Mouse (Mus musculus): Measurements from ENCODE around the gene Gpr61.

DNA sequence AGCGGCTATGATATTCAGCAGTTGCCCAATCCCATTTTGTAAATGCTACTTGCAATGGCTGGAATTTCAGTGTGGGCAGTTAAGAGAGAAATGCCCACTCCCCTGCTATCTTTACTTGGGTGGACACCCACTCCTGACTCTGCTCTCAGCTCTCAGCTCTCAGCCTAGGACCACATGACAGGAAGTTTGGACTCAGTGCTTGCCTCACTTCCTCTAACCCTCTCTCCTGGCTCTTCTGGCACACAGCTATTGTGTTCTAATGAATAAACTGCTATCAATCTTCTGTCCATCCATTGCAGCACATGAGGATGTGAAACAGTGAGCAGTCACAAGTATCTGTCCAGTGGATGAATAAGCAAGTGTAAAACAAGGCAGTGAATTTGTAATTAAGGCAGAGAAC is 22.2 kb downstream of the Gpr61 start:
- no peak for TF ChIP-seq CTCF (IDR thresholded peaks at IDR 0.05; ENCODE audit: extremely low read depth, insufficient read length, insufficient replicate concordance, low read depth, low read length)
- TF ChIP-seq POLR2A (IDR thresholded peaks at IDR 0.05; ENCODE audit: low read depth, low read length), result no peak

All from small intestine, adult 2 months (tissue).